Mouse (Mus musculus) ES-E14 (cell line): ENCODE results near the gene Cald1. TPM values are rescaled to one million over a fixed set of nuclear protein-coding genes. Genes with fewer than 3 reads are reported as not detected.

Experiments used
- DNase-seq: peaks from one replicate; pipeline ENCODE4 v3.0.0-alpha.2; 2013; ENCODE audit warnings: low read depth, low spot score
- H3K27ac ChIP-seq: 2 replicates; pipeline ENCODE4 v1.5.1; 2012; ENCODE audit warnings: low read depth, mild to moderate bottlenecking, low read length, moderate library complexity, mixed read lengths; ENCODE audit not compliant: poor library complexity, insufficient read depth, severe bottlenecking
- H3K36me3 ChIP-seq: 2 replicates; pipeline ENCODE4 v1.6.1; 2012; ENCODE audit warnings: mild to moderate bottlenecking, low read length, moderate library complexity, mixed read lengths; ENCODE audit not compliant: control insufficient read depth, poor library complexity, insufficient read depth, severe bottlenecking
- H3K4me1 ChIP-seq, 2 experiments: fragments of 150-350 bp in 1 of 2; sonication (generic) in 1 of 2; 2 replicates each; pipeline ENCODE4 v1.6.1; 2012; ENCODE audit warnings: low read length in 2 of 2, mild to moderate bottlenecking in 1 of 2, mixed read lengths in 1 of 2; ENCODE audit not compliant: control insufficient read depth in 2 of 2, insufficient read depth in 2 of 2, poor library complexity in 1 of 2
- H3K4me3 ChIP-seq, 2 experiments: fragments of 150-350 bp in 1 of 2; sonication (generic) in 1 of 2; 2 replicates each; pipeline ENCODE4 v1.5.1; 2012; ENCODE audit warnings: low read length in 2 of 2, low read depth in 1 of 2, mild to moderate bottlenecking in 1 of 2, mixed read lengths in 1 of 2; ENCODE audit not compliant: insufficient read depth in 1 of 2, poor library complexity in 1 of 2, severe bottlenecking in 1 of 2
- H3K9ac ChIP-seq: 2 replicates; pipeline ENCODE4 v1.6.1; 2012; ENCODE audit warnings: low read depth, mild to moderate bottlenecking, low read length, mixed read lengths; ENCODE audit not compliant: poor library complexity, insufficient read depth, severe bottlenecking
- H3K9me3 ChIP-seq: fragments of 150-350 bp; sonication (generic); 2 replicates; pipeline ENCODE4 v1.6.1; 2012; ENCODE audit warnings: low read depth, mild to moderate bottlenecking, low read length; ENCODE audit not compliant: control insufficient read depth, insufficient read depth
- CHD2 ChIP-seq: IDR thresholded peaks from 2 replicates; pipeline ENCODE4 v1.6.1; 2014; ENCODE audit warnings: mild to moderate bottlenecking, low read depth, low read length, inconsistent platforms
- HCFC1 ChIP-seq: IDR thresholded peaks from 2 replicates; pipeline ENCODE4 v1.6.1; 2012; ENCODE audit warnings: low read length, inconsistent platforms, borderline replicate concordance; ENCODE audit not compliant: insufficient read depth
- MAFK ChIP-seq: IDR thresholded peaks from 2 replicates; pipeline ENCODE4 v1.6.1; 2014; ENCODE audit warnings: mild to moderate bottlenecking, low read depth, low read length, inconsistent platforms; ENCODE audit not compliant: insufficient read depth
- ZC3H11A ChIP-seq: IDR thresholded peaks from 2 replicates; pipeline ENCODE4 v1.6.1; 2012; ENCODE audit warnings: low read depth, mild to moderate bottlenecking, inconsistent platforms, low read length, borderline replicate concordance
- ZNF384 ChIP-seq: IDR thresholded peaks from 2 replicates; pipeline ENCODE4 v1.6.1; 2012; ENCODE audit warnings: low read depth, low read length, inconsistent platforms
- in situ Hi-C, 2 experiments: fragments of 600-800 bp; cut with MboI; formaldehyde crosslinking; loops; one replicate each; pipeline ENCODE4 v1.15.1; 2025; ENCODE audit warnings: low sequenced_read_pairs in 2 of 2, inconsistent platforms in 1 of 2; ENCODE audit not compliant: unreplicated experiment in 2 of 2
- total RNA-seq: library from RNA; depleted of rRNA; stranded (reverse); fragments of 300-350 nt; gene quantifications from 2 replicates; pipeline ENCODE4 v1.2.3, GENCODE M21; 2012; rRNA removed

Gene Cald1
- 59.1 and 108 TPM in 2 replicates for total RNA-seq

- H3K9me3 ChIP-seq = no peaks in the 10 kb centered on the region
- H3K4me3 ChIP-seq = peak within 1 kb of the TSS in 1 of 2 experiments; percentile 36; a peak in 2 of 4 replicates
- H3K4me1 ChIP-seq = peaks cover 4 to 10% of the 10 kb centered on the region in 2 experiments; a peak in 3 of 4 replicates
- DNase-seq = peak; percentile 30
- peak within 1 kb of the TSS; percentile 26; the same call in 1 of the 2 replicates for H3K9ac ChIP-seq
- TF ChIP-seq ZNF384 (no peak), CHD2 (0 out of 2 replicates have a peak, but pooled peaks have one; percentile 25)
- H3K27ac ChIP-seq = peak within 1 kb of the TSS; percentile 61
- H3K36me3 ChIP-seq = no peaks in the 10 kb centered on the region
- in situ Hi-C loops = no loop called here
These were observed at the start of gene Cald1 for GRCm38 (mm10) chr6:34598121-34599065. Cald1 (plus strand) TSS chr6:34598500.

- Histone ChIP-seq H3K4me3 (no peak overlapping the region), H3K9ac (no peak overlapping the region), H3K4me1 (peaks cover 1 to 10% of the 10 kb centered on the region in 2 experiments; a peak in 3 of 4 replicates), H3K9me3 (no peaks in the 10 kb centered on the region), H3K27ac (no peak overlapping the region), H3K36me3 (no peaks in the 10 kb centered on the region)
- TF ChIP-seq ZC3H11A (peak; percentile 44; the same call in 1 of the 2 replicates), HCFC1 (no peak)
- DNase-seq = peak; percentile 46
- in situ Hi-C loops = no loop called here
These were observed 49.3 kb upstream of the Cald1 start for GRCm38 (mm10) chr6:34549017-34549416.

GRCm38 (mm10) chr6:34552489-34553157, 45.7 kb upstream of the Cald1 start:
- TF ChIP-seq ZNF384 (no peak), HCFC1 (no peak), MAFK (no peak), CHD2 (no peak), ZC3H11A (no peak)
- no peak for DNase-seq
- H3K9me3 ChIP-seq = no peaks in the 10 kb centered on the region
- in situ Hi-C loops = no loop called here
- no peak overlapping the region for H3K27ac ChIP-seq
- H3K9ac ChIP-seq = no peak overlapping the region
- H3K4me3 ChIP-seq = no peak overlapping the region
- H3K36me3 ChIP-seq = no peaks in the 10 kb centered on the region
- peaks cover 1 to 16% of the 10 kb centered on the region in 2 experiments; a peak in 3 of 4 replicates for H3K4me1 ChIP-seq

- Histone ChIP-seq H3K4me3 (no peak overlapping the region), H3K4me1 (peaks cover 0 to 14% of the 10 kb centered on the region in 2 experiments; a peak in 3 of 4 replicates), H3K9me3 (no peaks in the 10 kb centered on the region), H3K36me3 (no peaks in the 10 kb centered on the region), H3K27ac (peak overlapping the region; percentile 31; the same call in 1 of the 2 replicates), H3K9ac (no peak overlapping the region)
- peak; percentile 38 for DNase-seq
- TF ChIP-seq CHD2 = peak; percentile 45; the same call in 1 of the 2 replicates
- TF ChIP-seq MAFK = 0 out of 2 replicates have a peak, but pooled peaks have one; percentile 35
- no peak for TF ChIP-seq HCFC1
- in situ Hi-C loops = no loop called here
These were observed 43.9 kb upstream of the Cald1 start for GRCm38 (mm10) chr6:34554291-34554997.
